Mouse (Mus musculus) C2C12 (cell line): ENCODE results near the gene Rnf217. TPM values are rescaled to one million over a fixed set of nuclear protein-coding genes. Genes with fewer than 3 reads are reported as not detected.

ENCODE experiments used
- H3K27me3 ChIP-seq: one replicate; pipeline ENCODE4 v1.6.1; 2011; ENCODE audit not compliant: control insufficient read depth, insufficient read depth, insufficient read length
- H3K36me3 ChIP-seq: one replicate; pipeline ENCODE4 v1.6.1; 2011; ENCODE audit not compliant: control insufficient read depth, insufficient read depth
- H3K4me3 ChIP-seq: one replicate; pipeline ENCODE4 v1.5.1; 2011; ENCODE audit warnings: mild to moderate bottlenecking, control low read depth; ENCODE audit not compliant: poor library complexity, insufficient read depth, severe bottlenecking
- H3K79me2 ChIP-seq: one replicate; pipeline ENCODE4 v1.6.1; 2011; ENCODE audit not compliant: control insufficient read depth, insufficient read depth
- H3K79me3 ChIP-seq: one replicate; pipeline ENCODE4 v1.6.1; 2011; ENCODE audit warnings: low read depth, control low read depth
- H3ac ChIP-seq: one replicate; pipeline ENCODE3; 2011; ENCODE audit warnings: low read depth; ENCODE audit not compliant: control insufficient read depth, insufficient read length
- CEBPB ChIP-seq: IDR thresholded peaks from one replicate; pipeline ENCODE4 v1.6.1; 2011; ENCODE audit warnings: low read depth, mild to moderate bottlenecking, control low read depth, moderate library complexity
- CTCF ChIP-seq: IDR thresholded peaks from one replicate; pipeline ENCODE4 v1.5.1; 2011; ENCODE audit not compliant: control insufficient read depth, insufficient read depth, insufficient read length
- FOSL1 ChIP-seq: IDR thresholded peaks from one replicate; pipeline ENCODE4 v1.8.0; 2011; ENCODE audit warnings: mild to moderate bottlenecking, low read length; ENCODE audit not compliant: poor library complexity, insufficient read depth, severe bottlenecking
- MAX ChIP-seq: IDR thresholded peaks from one replicate; pipeline ENCODE4 v1.6.1; 2011; ENCODE audit warnings: mild to moderate bottlenecking, control low read depth
- MYOD1 ChIP-seq: IDR thresholded peaks from one replicate; pipeline ENCODE4 v1.6.1; 2011; ENCODE audit warnings: low read depth; ENCODE audit not compliant: control insufficient read depth, insufficient read length
- MYOG ChIP-seq: IDR thresholded peaks from one replicate; pipeline ENCODE4 v1.6.1; 2011; ENCODE audit not compliant: control insufficient read depth, insufficient read length; ENCODE audit errors: extremely low read depth
- USF1 ChIP-seq: IDR thresholded peaks from one replicate; pipeline ENCODE4 v1.6.1; 2011; ENCODE audit warnings: low read depth, mild to moderate bottlenecking, control low read depth, moderate library complexity
- polyA plus RNA-seq: library from polyadenylated mRNA; unstranded; fragments of >200 nt; fragmentation: generic; extraction: Trizol; gene quantifications from one replicate; pipeline ENCODE4 v1.2.1, GENCODE M21; 2012; ENCODE audit warnings: missing spikeins

Gene Rnf217
- polyA plus RNA-seq, 1 experiment: 3.7 TPM

GRCm38 (mm10) chr10:31465424-31465823 is 143.6 kb downstream of the Rnf217 start:
- H3K79me3 ChIP-seq: no peaks in the 10 kb centered on the region
- H3ac ChIP-seq: no peak overlapping the region
- no peaks in the 10 kb centered on the region for H3K79me2 ChIP-seq
- no peaks in the 10 kb centered on the region for H3K36me3 ChIP-seq
- H3K4me3 ChIP-seq: no peak overlapping the region
- TF ChIP-seq CTCF: no peak
- no peak for TF ChIP-seq MYOG
- no peak for TF ChIP-seq MYOD1
- no peak for TF ChIP-seq FOSL1
- TF ChIP-seq MAX: no peak
- TF ChIP-seq USF1: no peak
- no peak for TF ChIP-seq CEBPB
- H3K27me3 ChIP-seq: no peaks in the 10 kb centered on the region

GRCm38 (mm10) chr10:31463044-31463443 is 145.9 kb downstream of the Rnf217 start:
- Histone ChIP-seq H3K79me3 (no peaks in the 10 kb centered on the region), H3K36me3 (no peaks in the 10 kb centered on the region), H3ac (no peak overlapping the region), H3K4me3 (no peak overlapping the region), H3K79me2 (no peaks in the 10 kb centered on the region), H3K27me3 (no peaks in the 10 kb centered on the region)
- TF ChIP-seq FOSL1 (peak; percentile 85), USF1 (no peak), CEBPB (peak; percentile 46), CTCF (no peak), MAX (no peak), MYOD1 (peak; percentile 83)

- Histone ChIP-seq H3K36me3 (no peaks in the 10 kb centered on the region), H3K27me3 (no peaks in the 10 kb centered on the region), H3K79me3 (no peaks in the 10 kb centered on the region), H3K79me2 (no peaks in the 10 kb centered on the region), H3K4me3 (no peak overlapping the region), H3ac (no peak overlapping the region)
- no peak for TF ChIP-seq MAX
- no peak for TF ChIP-seq CTCF
- TF ChIP-seq USF1: no peak
- no peak for TF ChIP-seq MYOG
- TF ChIP-seq FOSL1: no peak
- TF ChIP-seq CEBPB: no peak
- TF ChIP-seq MYOD1: no peak
Observed at GRCm38 (mm10) chr10:31456806-31457205, 152.2 kb downstream of the Rnf217 start.

GRCm38 (mm10) chr10:31447083-31447482 is 161.9 kb downstream of the Rnf217 start:
- Histone ChIP-seq H3K36me3 (no peaks in the 10 kb centered on the region), H3K27me3 (no peaks in the 10 kb centered on the region), H3K79me3 (no peaks in the 10 kb centered on the region), H3K4me3 (no peak overlapping the region), H3ac (no peak overlapping the region), H3K79me2 (no peaks in the 10 kb centered on the region)
- TF ChIP-seq MYOD1 (no peak), CEBPB (peak; percentile 65)

- Histone ChIP-seq H3ac (peak within 1 kb of the TSS; percentile 88), H3K27me3 (no peaks in the 10 kb centered on the region), H3K79me2 (no peaks in the 10 kb centered on the region), H3K4me3 (peak within 1 kb of the TSS; percentile 39), H3K79me3 (no peaks in the 10 kb centered on the region), H3K36me3 (no peaks in the 10 kb centered on the region)
- TF ChIP-seq CEBPB: no peak
- TF ChIP-seq FOSL1: no peak
- no peak for TF ChIP-seq USF1
- peak; percentile 99 for TF ChIP-seq CTCF
- no peak for TF ChIP-seq MYOG
Observed at GRCm38 (mm10) chr10:31445291-31446124, 163.5 kb downstream of the Rnf217 start, which contains the start of gene Tpd52l1. TSS of gene Tpd52l1 (minus strand) at chr10:31445958.

GRCm38 (mm10) chr10:31444206-31444605 is 164.8 kb downstream of the Rnf217 start:
- H3K4me3 ChIP-seq: no peak overlapping the region
- TF ChIP-seq CEBPB (no peak), MYOG (no peak), FOSL1 (no peak), MYOD1 (no peak), CTCF (no peak), MAX (no peak), USF1 (no peak)
- H3K79me3 ChIP-seq: no peaks in the 10 kb centered on the region
- H3K79me2 ChIP-seq: no peaks in the 10 kb centered on the region
- no peaks in the 10 kb centered on the region for H3K27me3 ChIP-seq
- no peak overlapping the region for H3ac ChIP-seq
- H3K36me3 ChIP-seq: no peaks in the 10 kb centered on the region

Other genes with a start within 250 kb of the Rnf217 start
- gene Tpd52l1, start 163.2 kb downstream of the Rnf217 start, polyA plus RNA-seq: 60.9 TPM